Mouse (Mus musculus): ENCODE results near the gene Barhl1. TPM values are rescaled to one million over a fixed set of nuclear protein-coding genes. Genes with fewer than 3 reads are reported as not detected.
A peak's percentile ranks its signal among the peaks of the same experiment; 100 is the strongest.

The Barhl1 gene
- not detected in 2 replicates for polyA plus RNA-seq (2016; fragmentation: Nextera tagmentation; extraction: Ambion mirVana)

GRCm38 (mm10) chr2:28916513-28916865 lies at the start of gene Barhl1:
Barhl1 (minus strand) TSS chr2:28916668.
- Histone ChIP-seq H3K27me3 (ENCODE audit: insufficient read depth, poor library complexity, severe bottlenecking) (peaks cover 98% of the 10 kb centered on the region), H3K4me1 (peaks cover 14% of the 10 kb centered on the region), H3K36me3 (no peaks in the 10 kb centered on the region), H3K27ac (no peak within 1 kb of the TSS), H3K9me3 (no peaks in the 10 kb centered on the region), H3K4me3 (peak within 1 kb of the TSS; percentile 45)
- WGBS: 2% methylated on average over 18 of the region's 18 CpGs
- DNase-seq (ENCODE audit: low spot score): no peak

- no peaks in the 10 kb centered on the region for H3K36me3 ChIP-seq
- H3K9me3 ChIP-seq: no peaks in the 10 kb centered on the region
- peaks cover 61% of the 10 kb centered on the region for H3K27me3 ChIP-seq (ENCODE audit: insufficient read depth, poor library complexity, severe bottlenecking)
- no peak overlapping the region; the same call in 1 of the 2 replicates for H3K27ac ChIP-seq
- no peaks in the 10 kb centered on the region for H3K4me1 ChIP-seq
- no peak overlapping the region for H3K4me3 ChIP-seq
- DNase-seq (ENCODE audit: low spot score): no peak
- 63% methylated on average over 6 of the region's 6 CpGs for WGBS
Measured at GRCm38 (mm10) chr2:28963565-28963964, 47.1 kb upstream of the Barhl1 start.

GRCm38 (mm10) chr2:28961636-28962035 lies 45.2 kb upstream of the Barhl1 start:
- Histone ChIP-seq H3K4me1 (no peaks in the 10 kb centered on the region), H3K36me3 (no peaks in the 10 kb centered on the region), H3K27ac (no peak overlapping the region), H3K27me3 (ENCODE audit: insufficient read depth, poor library complexity, severe bottlenecking) (peaks cover 55% of the 10 kb centered on the region), H3K9me3 (no peaks in the 10 kb centered on the region), H3K4me3 (no peak overlapping the region)
- DNase-seq (ENCODE audit: low spot score): no peak
- 61% methylated on average over 5 of the region's 5 CpGs for WGBS

- Histone ChIP-seq H3K27me3 (ENCODE audit: insufficient read depth, poor library complexity, severe bottlenecking) (peaks cover 55% of the 10 kb centered on the region), H3K4me3 (no peak overlapping the region), H3K36me3 (no peaks in the 10 kb centered on the region), H3K27ac (no peak overlapping the region), H3K4me1 (no peaks in the 10 kb centered on the region), H3K9me3 (no peaks in the 10 kb centered on the region)
- DNase-seq (ENCODE audit: low spot score): no peak
- 81% methylated on average over 15 of the region's 15 CpGs for WGBS
Measured at GRCm38 (mm10) chr2:28961024-28961585, 44.6 kb upstream of the Barhl1 start.

GRCm38 (mm10) chr2:28956874-28957273 lies 40.4 kb upstream of the Barhl1 start:
- no peak for DNase-seq (ENCODE audit: low spot score)
- peaks cover 13% of the 10 kb centered on the region for H3K4me1 ChIP-seq
- H3K27ac ChIP-seq: no peak overlapping the region
- no peaks in the 10 kb centered on the region for H3K36me3 ChIP-seq
- no peaks in the 10 kb centered on the region for H3K9me3 ChIP-seq
- no peak overlapping the region for H3K4me3 ChIP-seq
- 78% methylated on average over 4 of the region's 4 CpGs for WGBS
- peaks cover 51% of the 10 kb centered on the region for H3K27me3 ChIP-seq (ENCODE audit: insufficient read depth, poor library complexity, severe bottlenecking)

GRCm38 (mm10) chr2:28954595-28954994 lies 38.1 kb upstream of the Barhl1 start:
- 77% methylated on average over 9 of the region's 9 CpGs for WGBS
- no peaks in the 10 kb centered on the region for H3K36me3 ChIP-seq
- H3K4me1 ChIP-seq: peaks cover 13% of the 10 kb centered on the region
- no peak for DNase-seq (ENCODE audit: low spot score)
- H3K27me3 ChIP-seq (ENCODE audit: insufficient read depth, poor library complexity, severe bottlenecking): peaks cover 49% of the 10 kb centered on the region
- no peaks in the 10 kb centered on the region for H3K9me3 ChIP-seq
- H3K4me3 ChIP-seq: no peak overlapping the region
- H3K27ac ChIP-seq: no peak overlapping the region

- Histone ChIP-seq H3K27ac (peak overlapping the region; percentile 47; the same call in 1 of the 2 replicates), H3K4me1 (peaks cover 14% of the 10 kb centered on the region), H3K36me3 (no peaks in the 10 kb centered on the region), H3K27me3 (ENCODE audit: insufficient read depth, poor library complexity, severe bottlenecking) (peaks cover 54% of the 10 kb centered on the region), H3K9me3 (no peaks in the 10 kb centered on the region), H3K4me3 (no peak overlapping the region)
- DNase-seq (ENCODE audit: low spot score): no peak
- 45% methylated on average over 8 of the region's 8 CpGs for WGBS
Measured at GRCm38 (mm10) chr2:28952981-28953380, 36.5 kb upstream of the Barhl1 start.

GRCm38 (mm10) chr2:28946312-28946711 lies 29.8 kb upstream of the Barhl1 start:
- peaks cover 45% of the 10 kb centered on the region for H3K27me3 ChIP-seq (ENCODE audit: insufficient read depth, poor library complexity, severe bottlenecking)
- H3K4me1 ChIP-seq: 0 out of 2 replicates have a peak, but pooled peaks cover 6% of the 10 kb centered on the region
- H3K27ac ChIP-seq: no peak overlapping the region
- H3K4me3 ChIP-seq: no peak overlapping the region
- H3K9me3 ChIP-seq: no peaks in the 10 kb centered on the region
- no peaks in the 10 kb centered on the region for H3K36me3 ChIP-seq
- 79% methylated on average over 3 of the region's 3 CpGs for WGBS
- no peak for DNase-seq (ENCODE audit: low spot score)

GRCm38 (mm10) chr2:28945388-28945787 lies 28.9 kb upstream of the Barhl1 start:
- no peak for DNase-seq (ENCODE audit: low spot score)
- Histone ChIP-seq H3K36me3 (no peaks in the 10 kb centered on the region), H3K4me1 (0 out of 2 replicates have a peak, but pooled peaks cover 6% of the 10 kb centered on the region), H3K4me3 (no peak overlapping the region), H3K27me3 (ENCODE audit: insufficient read depth, poor library complexity, severe bottlenecking) (peaks cover 52% of the 10 kb centered on the region), H3K9me3 (no peaks in the 10 kb centered on the region), H3K27ac (no peak overlapping the region)
- 65% methylated on average over 6 of the region's 6 CpGs for WGBS

- no peaks in the 10 kb centered on the region for H3K9me3 ChIP-seq
- H3K4me1 ChIP-seq: peaks cover 18% of the 10 kb centered on the region; the same call in 1 of the 2 replicates
- no peak overlapping the region for H3K27ac ChIP-seq
- no peak overlapping the region for H3K4me3 ChIP-seq
- H3K27me3 ChIP-seq (ENCODE audit: insufficient read depth, poor library complexity, severe bottlenecking): peaks cover 49% of the 10 kb centered on the region
- 58% methylated on average over 30 of the region's 30 CpGs for WGBS
- no peaks in the 10 kb centered on the region for H3K36me3 ChIP-seq
- DNase-seq (ENCODE audit: low spot score): no peak
Measured at GRCm38 (mm10) chr2:28943666-28944516, 27.4 kb upstream of the Barhl1 start.

- Histone ChIP-seq H3K27ac (0 out of 2 replicates have a peak overlapping the region, but pooled peaks have one; percentile 16), H3K4me1 (peaks cover 20% of the 10 kb centered on the region; the same call in 1 of the 2 replicates), H3K36me3 (no peaks in the 10 kb centered on the region), H3K27me3 (ENCODE audit: insufficient read depth, poor library complexity, severe bottlenecking) (peaks cover 25% of the 10 kb centered on the region), H3K9me3 (no peaks in the 10 kb centered on the region), H3K4me3 (no peak overlapping the region)
- no peak for DNase-seq (ENCODE audit: low spot score)
- WGBS: 30% methylated on average over 7 of the region's 7 CpGs
Measured at GRCm38 (mm10) chr2:28938997-28939396, 22.5 kb upstream of the Barhl1 start.

- peaks cover 5% of the 10 kb centered on the region; the same call in 1 of the 2 replicates for H3K4me1 ChIP-seq
- H3K36me3 ChIP-seq: no peaks in the 10 kb centered on the region
- H3K27ac ChIP-seq: no peak overlapping the region
- H3K27me3 ChIP-seq (ENCODE audit: insufficient read depth, poor library complexity, severe bottlenecking): peaks cover 32% of the 10 kb centered on the region; the same call in 1 of the 2 replicates
- no peak overlapping the region for H3K4me3 ChIP-seq
- H3K9me3 ChIP-seq: no peaks in the 10 kb centered on the region
- 91% methylated on average over 3 of the region's 3 CpGs for WGBS
- DNase-seq (ENCODE audit: low spot score): no peak
Measured at GRCm38 (mm10) chr2:28930571-28930970, 14.1 kb upstream of the Barhl1 start.

GRCm38 (mm10) chr2:28923912-28924311 lies 7.4 kb upstream of the Barhl1 start:
- H3K27me3 ChIP-seq (ENCODE audit: insufficient read depth, poor library complexity, severe bottlenecking): peaks cover 84% of the 10 kb centered on the region
- H3K4me3 ChIP-seq: no peak overlapping the region
- H3K9me3 ChIP-seq: no peaks in the 10 kb centered on the region
- 3% methylated on average over 4 of the region's 4 CpGs for WGBS
- no peaks in the 10 kb centered on the region for H3K36me3 ChIP-seq
- H3K27ac ChIP-seq: no peak overlapping the region
- DNase-seq (ENCODE audit: low spot score): no peak
- H3K4me1 ChIP-seq: 0 out of 2 replicates have a peak, but pooled peaks cover 3% of the 10 kb centered on the region
